8 mouse cellular contexts compared by ENCODE assay signal in the genomic region with DNA sequence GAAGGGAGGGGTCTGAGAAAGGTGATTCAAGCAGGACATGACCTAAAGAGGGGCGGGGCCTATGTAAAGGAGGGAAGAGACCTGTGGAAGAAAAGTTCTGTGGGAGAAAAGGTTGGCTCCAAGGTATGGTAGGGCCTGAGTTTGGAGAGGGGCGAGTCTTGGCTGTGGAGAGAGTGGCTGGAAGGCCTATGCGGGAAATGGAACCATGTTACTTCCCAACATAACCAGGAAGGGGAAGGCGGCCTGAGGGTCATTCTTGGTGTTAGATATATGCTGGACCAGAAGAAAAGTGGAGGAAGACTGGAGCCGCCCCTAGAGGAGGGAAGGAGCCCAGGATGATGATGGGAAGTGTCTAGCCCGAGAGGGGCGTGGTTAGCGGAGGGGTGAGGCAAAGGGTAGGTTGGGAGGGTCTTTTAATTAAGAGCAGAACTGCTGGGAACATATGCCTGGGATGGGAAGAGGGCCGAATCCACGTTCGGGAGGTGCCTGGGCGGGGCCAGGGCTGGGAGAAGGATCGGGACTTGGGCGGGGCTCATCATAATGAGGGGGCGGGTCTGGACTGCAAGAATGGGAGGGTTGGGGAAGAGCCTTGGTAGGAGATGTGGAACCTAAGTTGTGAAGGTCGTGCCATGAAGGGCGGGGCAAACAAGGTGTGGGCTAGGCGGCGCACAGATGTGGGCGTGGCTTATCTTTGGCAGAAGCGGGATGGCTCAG. TPM values are rescaled to one million over a fixed set of nuclear protein-coding genes. Genes with fewer than 3 reads are reported as not detected.
DNase-seq lines count a peak whose midpoint lies in the region; ATAC-seq and TF ChIP-seq lines count a peak whose summit lies in the region.

No protein-coding gene starts in this region.

- H3K4me1 ChIP-seq in brown adipose tissue, adult 24 weeks (ENCODE audit: control insufficient read depth, insufficient read depth, insufficient read length, low read length): peaks cover 9% of the 10 kb centered on the region
- peaks cover 14% of the 10 kb centered on the region for H3K4me1 ChIP-seq in heart, postnatal 0 days (ENCODE audit: control insufficient read depth, insufficient read depth)
- peaks cover 24% of the 10 kb centered on the region for H3K4me1 ChIP-seq in limb, embryonic 15.5 days
- peaks cover 10% of the 10 kb centered on the region for H3K4me1 ChIP-seq in neural tube, embryonic 12.5 days

- H3K27me3 ChIP-seq in heart, postnatal 0 days (ENCODE audit: control insufficient read depth, insufficient read depth, low read length): peaks cover 17% of the 10 kb centered on the region; the same call in 1 of the 2 replicates
- H3K27me3 ChIP-seq in limb, embryonic 15.5 days: no peaks in the 10 kb centered on the region
- H3K27me3 ChIP-seq in neural tube, embryonic 12.5 days (replicated peaks): no peaks in the 10 kb centered on the region; the same call in 1 of the 2 replicates

- intact Hi-C loops in left cerebral cortex, adult 2 months (cut with DNase I): no loop called here

- TF ChIP-seq CTCF in left cerebral cortex, adult 2 months (IDR thresholded peaks at IDR 0.05): no peak
- no peak for TF ChIP-seq CTCF in heart, postnatal 0 days (IDR thresholded peaks at IDR 0.05; ENCODE audit: low read depth)

- peak overlapping the region; percentile 85 for H3K4me2 ChIP-seq in heart, postnatal 0 days (ENCODE audit: low read depth, low read length)
- peak overlapping the region; percentile 85 for H3K4me2 ChIP-seq in limb, embryonic 15.5 days
- peak overlapping the region; percentile 88 for H3K4me2 ChIP-seq in neural tube, embryonic 12.5 days (replicated peaks)

- no peaks in the 10 kb centered on the region for H3K36me3 ChIP-seq in heart, postnatal 0 days (replicated peaks; ENCODE audit: control insufficient read depth, insufficient read depth, low read length)
- H3K36me3 ChIP-seq in limb, embryonic 15.5 days: 0 out of 2 replicates have a peak, but pooled peaks cover 3% of the 10 kb centered on the region
- H3K36me3 ChIP-seq in neural tube, embryonic 12.5 days: no peaks in the 10 kb centered on the region

- no peak overlapping the region for H3K9ac ChIP-seq in heart, postnatal 0 days (replicated peaks; ENCODE audit: low read depth, low read length)
- no peak overlapping the region for H3K9ac ChIP-seq in limb, embryonic 15.5 days
- peak overlapping the region; percentile 84; the same call in 1 of the 2 replicates for H3K9ac ChIP-seq in neural tube, embryonic 12.5 days

- TF ChIP-seq EP300 in heart, postnatal 0 days (IDR thresholded peaks at IDR 0.05; ENCODE audit: low read depth): no peak

- no peak for DNase-seq in left cerebral cortex, adult 2 months (ENCODE audit: extremely low spot score in 1 of 2, low spot score in 2 of 2)
- DNase-seq in left cerebral cortex, adult 18-20 months (ENCODE audit: low spot score in 2 of 2): no peak
- DNase-seq in heart, postnatal 0 days (ENCODE audit: low spot score): no peak
- DNase-seq in adrenal gland, adult 2 months: no peak
- DNase-seq in thymus, postnatal 14 days: no peak

- WGBS in heart, postnatal 0 days: 3% methylated on average over 20 of the region's 21 CpGs
- 2% methylated on average over 21 of the region's 21 CpGs for WGBS in limb, embryonic 15.5 days
- WGBS in neural tube, embryonic 12.5 days: under 1% methylated on average over 21 of the region's 21 CpGs

- no peak overlapping the region for H3K27ac ChIP-seq in left cerebral cortex, adult 2 months
- no peak overlapping the region for H3K27ac ChIP-seq in brown adipose tissue, adult 24 weeks (replicated peaks; ENCODE audit: low read depth, low read length)
- no peak overlapping the region for H3K27ac ChIP-seq in heart, postnatal 0 days (ENCODE audit: low read depth)
- H3K27ac ChIP-seq in limb, embryonic 15.5 days: peak overlapping the region; percentile 5; the same call in 1 of the 2 replicates
- no peak overlapping the region for H3K27ac ChIP-seq in neural tube, embryonic 12.5 days

- H3K9me3 ChIP-seq in heart, postnatal 0 days (replicated peaks; ENCODE audit: control insufficient read depth, low read length): no peaks in the 10 kb centered on the region
- no peaks in the 10 kb centered on the region for H3K9me3 ChIP-seq in limb, embryonic 15.5 days
- no peaks in the 10 kb centered on the region for H3K9me3 ChIP-seq in neural tube, embryonic 12.5 days

- H3K4me3 ChIP-seq in left cerebral cortex, adult 2 months: peak overlapping the region; percentile 70
- peak overlapping the region; percentile 86 for H3K4me3 ChIP-seq in brown adipose tissue, adult 24 weeks (ENCODE audit: insufficient read depth, low read depth, low read length)
- peak overlapping the region; percentile 82 for H3K4me3 ChIP-seq in heart, postnatal 0 days (ENCODE audit: low read depth, low read length)
- H3K4me3 ChIP-seq in limb, embryonic 15.5 days: peak overlapping the region; percentile 89
- peak overlapping the region; percentile 68 for H3K4me3 ChIP-seq in neural tube, embryonic 12.5 days

- ATAC-seq in heart, postnatal 0 days (ENCODE audit: insufficient read depth, low read depth): peak; percentile 12; the same call in 1 of the 2 replicates
- ATAC-seq in limb, embryonic 15.5 days (ENCODE audit: insufficient number of reproducible peaks, low FRiP score, low TSS enrichment, low read depth): peak; percentile 46; the same call in 1 of the 2 replicates
- ATAC-seq in neural tube, embryonic 12.5 days (ENCODE audit: low FRiP score, low read depth): peak; percentile 51; the same call in 1 of the 2 replicates

RNA-seq across cellular contexts. Expression of gene Klhl26, which starts 0.7 kb away (rescaled TPM):
- total RNA-seq in left cerebral cortex, adult 2 months (2021): 10 to 100 TPM; 43.7 to 44.4 TPM
- 10 to 100 TPM; 43.7 to 44.4 TPM for total RNA-seq in left cerebral cortex, adult 18-20 months (2021)
- polyA plus RNA-seq in brown adipose tissue, adult 24 weeks (2012; ENCODE audit: insufficient read depth, insufficient read length, missing spikeins): 9.3 and 9.5 TPM in 2 replicates
- 15.8 and 22.6 TPM in 2 replicates for total RNA-seq in heart, postnatal 0 days (2014; rRNA removed; ENCODE audit: low replicate concordance)
- polyA plus RNA-seq in heart, postnatal 0 days (2015; fragmentation: Nextera tagmentation; extraction: Ambion mirVana): 7.1 and 8.7 TPM in 2 replicates
- polyA plus RNA-seq in limb, embryonic 15.5 days (2015; fragmentation: Nextera tagmentation; extraction: Ambion mirVana): 27.9 and 28.2 TPM in 2 replicates
- 20.4 and 22.5 TPM in 2 replicates for polyA plus RNA-seq in neural tube, embryonic 12.5 days (2016; fragmentation: Nextera tagmentation; extraction: Ambion mirVana)
- 10 to 100 TPM; 21.7 to 25.8 TPM for total RNA-seq in adrenal gland, adult 2 months (2021)
- polyA plus RNA-seq in adrenal gland, adult 2 months (2012; rRNA removed): 119 and 121 TPM in 2 replicates

RNA-seq across cellular contexts. Expression of gene Tmem59l, which starts 9.7 kb away (rescaled TPM):
- total RNA-seq in left cerebral cortex, adult 2 months (2021): 100 to 1,000 TPM; 295 to 302 TPM
- 100 to 1,000 TPM; 295 to 296 TPM for total RNA-seq in left cerebral cortex, adult 18-20 months (2021)
- polyA plus RNA-seq in brown adipose tissue, adult 24 weeks (2012; ENCODE audit: insufficient read depth, insufficient read length, missing spikeins): not detected in 2 replicates
- not detected in 2 replicates for total RNA-seq in heart, postnatal 0 days (2014; rRNA removed; ENCODE audit: low replicate concordance)
- not detected in 2 replicates for polyA plus RNA-seq in heart, postnatal 0 days (2015; fragmentation: Nextera tagmentation; extraction: Ambion mirVana)
- 6.9 and 9.6 TPM in 2 replicates for polyA plus RNA-seq in limb, embryonic 15.5 days (2015; fragmentation: Nextera tagmentation; extraction: Ambion mirVana)
- 37.9 and 38.3 TPM in 2 replicates for polyA plus RNA-seq in neural tube, embryonic 12.5 days (2016; fragmentation: Nextera tagmentation; extraction: Ambion mirVana)
- 10 to 100 TPM; 16.8 to 24.3 TPM for total RNA-seq in adrenal gland, adult 2 months (2021)
- 42.9 and 55.8 TPM in 2 replicates for polyA plus RNA-seq in adrenal gland, adult 2 months (2012; rRNA removed)

RNA-seq across cellular contexts. Expression of gene Crlf1, which starts 15.5 kb away (rescaled TPM):
- total RNA-seq in left cerebral cortex, adult 2 months (2021): 1 to 10 TPM; 2.6 to 3.0 TPM
- total RNA-seq in left cerebral cortex, adult 18-20 months (2021): 1 to 10 TPM; 1.5 to 2.8 TPM
- 1.3 TPM in 1 of 2 replicates, not detected in the other for polyA plus RNA-seq in brown adipose tissue, adult 24 weeks (2012; ENCODE audit: insufficient read depth, insufficient read length, missing spikeins)
- total RNA-seq in heart, postnatal 0 days (2014; rRNA removed; ENCODE audit: low replicate concordance): not detected in 2 replicates
- 0.16 and 0.66 TPM in 2 replicates for polyA plus RNA-seq in heart, postnatal 0 days (2015; fragmentation: Nextera tagmentation; extraction: Ambion mirVana)
- polyA plus RNA-seq in limb, embryonic 15.5 days (2015; fragmentation: Nextera tagmentation; extraction: Ambion mirVana): 91.2 and 97.7 TPM in 2 replicates
- polyA plus RNA-seq in neural tube, embryonic 12.5 days (2016; fragmentation: Nextera tagmentation; extraction: Ambion mirVana): 1.9 and 4.5 TPM in 2 replicates
- total RNA-seq in adrenal gland, adult 2 months (2021): 1 to 10 TPM in 1 of 2 experiments, under 1 TPM in 1; 0.58 to 1.4 TPM
- 0.58 and 1.2 TPM in 2 replicates for polyA plus RNA-seq in adrenal gland, adult 2 months (2012; rRNA removed)

RNA-seq across cellular contexts. Expression of gene Rex1bd, which starts 29.1 kb away (rescaled TPM):
- 100 to 1,000 TPM; 108 to 110 TPM for total RNA-seq in left cerebral cortex, adult 2 months (2021)
- 100 to 1,000 TPM; 118 to 122 TPM for total RNA-seq in left cerebral cortex, adult 18-20 months (2021)
- 191 and 207 TPM in 2 replicates for polyA plus RNA-seq in brown adipose tissue, adult 24 weeks (2012; ENCODE audit: insufficient read depth, insufficient read length, missing spikeins)
- total RNA-seq in heart, postnatal 0 days (2014; rRNA removed; ENCODE audit: low replicate concordance): 121 and 145 TPM in 2 replicates
- polyA plus RNA-seq in heart, postnatal 0 days (2015; fragmentation: Nextera tagmentation; extraction: Ambion mirVana): 139 and 146 TPM in 2 replicates
- polyA plus RNA-seq in limb, embryonic 15.5 days (2015; fragmentation: Nextera tagmentation; extraction: Ambion mirVana): 136 and 149 TPM in 2 replicates
- 123 and 135 TPM in 2 replicates for polyA plus RNA-seq in neural tube, embryonic 12.5 days (2016; fragmentation: Nextera tagmentation; extraction: Ambion mirVana)
- 100 to 1,000 TPM; 148 to 164 TPM for total RNA-seq in adrenal gland, adult 2 months (2021)
- 327 and 373 TPM in 2 replicates for polyA plus RNA-seq in adrenal gland, adult 2 months (2012; rRNA removed)

RNA-seq across cellular contexts. Expression of gene Uba52, which starts 33.2 kb away (rescaled TPM):
- total RNA-seq in left cerebral cortex, adult 2 months (2021): 100 to 1,000 TPM; 788 to 861 TPM
- 100 to 1,000 TPM; 924 to 953 TPM for total RNA-seq in left cerebral cortex, adult 18-20 months (2021)
- polyA plus RNA-seq in brown adipose tissue, adult 24 weeks (2012; ENCODE audit: insufficient read depth, insufficient read length, missing spikeins): 977 and 1,552 TPM in 2 replicates
- total RNA-seq in heart, postnatal 0 days (2014; rRNA removed; ENCODE audit: low replicate concordance): 887 and 1,064 TPM in 2 replicates
- polyA plus RNA-seq in heart, postnatal 0 days (2015; fragmentation: Nextera tagmentation; extraction: Ambion mirVana): 1,011 and 1,075 TPM in 2 replicates
- 859 and 940 TPM in 2 replicates for polyA plus RNA-seq in limb, embryonic 15.5 days (2015; fragmentation: Nextera tagmentation; extraction: Ambion mirVana)
- 766 and 781 TPM in 2 replicates for polyA plus RNA-seq in neural tube, embryonic 12.5 days (2016; fragmentation: Nextera tagmentation; extraction: Ambion mirVana)
- 1,000 to 10,000 TPM; 1,627 to 1,685 TPM for total RNA-seq in adrenal gland, adult 2 months (2021)
- 619 and 1,322 TPM in 2 replicates for polyA plus RNA-seq in adrenal gland, adult 2 months (2012; rRNA removed)

Comparison
In these comparisons a context has a peak if more than half of its experiments do, and no peak if none do; other contexts are left out.
1. RNA of gene Crlf1, which starts 15.5 kb away (polyA plus RNA-seq): 91.2 to 97.7 TPM in limb, embryonic 15.5 days; 1.9 to 4.5 TPM in neural tube, embryonic 12.5 days, 1.3 TPM in brown adipose tissue, adult 24 weeks, 0.58 to 1.2 TPM in adrenal gland, adult 2 months and 0.16 to 0.66 TPM in heart, postnatal 0 days; every median in the first group is over 10 times any median in the second.
2. Peak in every context shown above with its lines, with median percentiles within 50 percentile points of each other: H3K4me3 ChIP-seq, ATAC-seq and H3K4me2 ChIP-seq.